Mouse (Mus musculus) liver, embryonic 14.5 days (tissue): ENCODE measurements around the gene Acyp2.

Source experiments
- CTCF ChIP-seq: IDR thresholded peaks from 2 replicates; pipeline ENCODE4 v1.5.1; 2016; ENCODE audit warnings: antibody characterized with exemption, low read depth, control low read depth
- EP300 ChIP-seq: IDR thresholded peaks from 2 replicates; pipeline ENCODE4 v1.6.1; 2016; ENCODE audit warnings: antibody characterized with exemption, low read depth

GRCm38 (mm10) chr11:30508178-30508577, 141.2 kb downstream of the Acyp2 start:
- TF ChIP-seq EP300 (no peak), CTCF (no peak)
